Mouse (Mus musculus) cerebellum, adult 18-20 months (tissue): ENCODE data around the gene Smyd3.
"Not testable (repeated sequence)": the region's sequence is repeated elsewhere in the genome, so short reads cannot be mapped to it uniquely, and the experiment has no call there.

Experiments used
- DNase-seq, 2 experiments: peaks; one replicate each; pipeline ENCODE4 v3.0.0; 2021

Gene Smyd3

GRCm38 (mm10) chr1:179371191-179371590 is 146.7 kb downstream of the Smyd3 start:
- no peak for DNase-seq

GRCm38 (mm10) chr1:179368426-179369010 is 149.3 kb downstream of the Smyd3 start:
- DNase-seq = no peak

GRCm38 (mm10) chr1:179361481-179362466 is 156.1 kb downstream of the Smyd3 start:
- DNase-seq = no peak

GRCm38 (mm10) chr1:179357111-179357510 is 160.7 kb downstream of the Smyd3 start:
- no peak for DNase-seq

GRCm38 (mm10) chr1:179354250-179354649 is 163.6 kb downstream of the Smyd3 start:
- DNase-seq = no peak

- DNase-seq = no peak
Observed at GRCm38 (mm10) chr1:179345318-179345925, 172.4 kb downstream of the Smyd3 start.

GRCm38 (mm10) chr1:179343426-179343825 is 174.4 kb downstream of the Smyd3 start:
- DNase-seq = no peak

- DNase-seq = no peak
Observed at GRCm38 (mm10) chr1:179341589-179341988, 176.3 kb downstream of the Smyd3 start.

- DNase-seq = no peak
Observed at GRCm38 (mm10) chr1:179339066-179339465, 178.8 kb downstream of the Smyd3 start.

- DNase-seq = no peak
Observed at GRCm38 (mm10) chr1:179337529-179337928, 180.3 kb downstream of the Smyd3 start.

GRCm38 (mm10) chr1:179326965-179327308 is 190.9 kb downstream of the Smyd3 start:
- DNase-seq = no peak

- no peak for DNase-seq
Observed at GRCm38 (mm10) chr1:179326262-179326964, 191.4 kb downstream of the Smyd3 start.

GRCm38 (mm10) chr1:179324271-179324670 is 193.6 kb downstream of the Smyd3 start:
- no peak for DNase-seq

- DNase-seq = no peak
Observed at GRCm38 (mm10) chr1:179313618-179314017, 204.2 kb downstream of the Smyd3 start.

GRCm38 (mm10) chr1:179309487-179309886 is 208.4 kb downstream of the Smyd3 start:
- DNase-seq = no peak

GRCm38 (mm10) chr1:179302446-179303230 is 215.2 kb downstream of the Smyd3 start:
- DNase-seq = no peak

GRCm38 (mm10) chr1:179295626-179296025 is 222.2 kb downstream of the Smyd3 start:
- no peak for DNase-seq

GRCm38 (mm10) chr1:179293772-179294353 is 224.0 kb downstream of the Smyd3 start:
- DNase-seq = no peak

- not testable (repeated sequence) for DNase-seq
Observed at GRCm38 (mm10) chr1:179290181-179290580, 227.7 kb downstream of the Smyd3 start.

- DNase-seq = no peak
Observed at GRCm38 (mm10) chr1:179289744-179290143, 228.1 kb downstream of the Smyd3 start.

GRCm38 (mm10) chr1:179286748-179287147 is 231.1 kb downstream of the Smyd3 start:
- no peak for DNase-seq

GRCm38 (mm10) chr1:179282821-179283220 is 235.0 kb downstream of the Smyd3 start:
- DNase-seq = no peak
